Mouse (Mus musculus): ENCODE measurements around the gene Rnf6. TPM values are rescaled to one million over a fixed set of nuclear protein-coding genes. Genes with fewer than 3 reads are reported as not detected.

Gene Rnf6
- polyA plus RNA-seq, 1 experiment from 2014 or later = 39.0 TPM

GRCm38 (mm10) chr5:146240771-146241170 is 19.4 kb upstream of the Rnf6 start:
- H3K27me3 ChIP-seq (ENCODE audit: control insufficient read depth, insufficient read depth, low read length) = no peaks in the 10 kb centered on the region
- no peaks in the 10 kb centered on the region for H3K9me3 ChIP-seq (ENCODE audit: control insufficient read depth, low read length)
- WGBS = 88% methylated on average over 2 of the region's 2 CpGs
- no peak overlapping the region for H3K9ac ChIP-seq (ENCODE audit: low read length)
- no peak overlapping the region for H3K4me2 ChIP-seq (ENCODE audit: low read length)
- H3K4me1 ChIP-seq (ENCODE audit: control insufficient read depth in 2 of 2, insufficient read depth in 2 of 2, low read length in 2 of 2) = peaks cover 4 to 7% of the 10 kb centered on the region in 2 experiments; a peak in 2 of 4 replicates
- H3K27ac ChIP-seq (replicated peaks in 1 of 2; ENCODE audit: control insufficient read depth in 1 of 2, insufficient read depth in 1 of 2, low read depth in 2 of 2, low read length in 2 of 2) = no peak overlapping the region
- H3K4me3 ChIP-seq (ENCODE audit: control insufficient read depth in 1 of 2, insufficient read depth in 1 of 2, low read depth in 1 of 2, low read length in 2 of 2) = no peak overlapping the region
- ATAC-seq (ENCODE audit: insufficient number of reproducible peaks, insufficient read depth, low FRiP score, low read depth) = no peak
- no peaks in the 10 kb centered on the region for H3K36me3 ChIP-seq (ENCODE audit: control insufficient read depth, insufficient read depth, low read length)

DNA sequence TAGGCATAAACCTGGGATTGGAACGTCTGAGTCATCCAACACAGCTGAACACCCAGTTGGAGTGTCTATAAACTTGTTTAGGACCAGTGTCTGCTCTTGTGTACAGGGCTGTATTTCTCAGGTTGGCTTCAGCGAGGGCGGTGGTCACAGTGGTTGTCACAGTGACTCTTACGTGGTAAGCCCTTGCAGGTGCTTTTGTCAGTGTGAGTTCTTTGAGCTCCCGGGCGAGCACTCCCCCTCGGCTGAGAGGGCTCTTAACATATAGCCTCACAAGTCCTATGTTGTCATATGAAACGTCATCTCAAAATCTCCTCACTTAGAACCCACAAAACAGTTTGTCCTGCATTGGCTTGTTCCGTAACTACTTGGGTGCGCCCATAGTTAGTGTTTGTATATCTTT is 16.9 kb upstream of the Rnf6 start:
- Histone ChIP-seq H3K36me3 (ENCODE audit: control insufficient read depth, insufficient read depth, low read length) (no peaks in the 10 kb centered on the region), H3K27ac (replicated peaks in 1 of 2; ENCODE audit: control insufficient read depth in 1 of 2, insufficient read depth in 1 of 2, low read depth in 2 of 2, low read length in 2 of 2) (no peak overlapping the region), H3K9me3 (ENCODE audit: control insufficient read depth, low read length) (no peaks in the 10 kb centered on the region), H3K4me1 (ENCODE audit: control insufficient read depth in 2 of 2, insufficient read depth in 2 of 2, low read length in 2 of 2) (peaks cover 2 to 11% of the 10 kb centered on the region in 2 experiments; a peak in 3 of 4 replicates), H3K4me2 (ENCODE audit: low read length) (no peak overlapping the region), H3K27me3 (ENCODE audit: control insufficient read depth, insufficient read depth, low read length) (no peaks in the 10 kb centered on the region), H3K9ac (ENCODE audit: low read length) (no peak overlapping the region), H3K4me3 (ENCODE audit: control insufficient read depth in 1 of 2, insufficient read depth in 1 of 2, low read depth in 1 of 2, low read length in 2 of 2) (no peak overlapping the region)
- 85% methylated on average over 10 of the region's 10 CpGs for WGBS
- no peak for ATAC-seq (ENCODE audit: insufficient number of reproducible peaks, insufficient read depth, low FRiP score, low read depth)

GRCm38 (mm10) chr5:146234336-146234735 is 13.0 kb upstream of the Rnf6 start:
- H3K4me3 ChIP-seq (ENCODE audit: control insufficient read depth in 1 of 2, insufficient read depth in 1 of 2, low read depth in 1 of 2, low read length in 2 of 2) = no peak overlapping the region
- H3K4me2 ChIP-seq (ENCODE audit: low read length) = no peak overlapping the region
- H3K36me3 ChIP-seq (ENCODE audit: control insufficient read depth, insufficient read depth, low read length) = no peaks in the 10 kb centered on the region
- no peaks in the 10 kb centered on the region for H3K9me3 ChIP-seq (ENCODE audit: control insufficient read depth, low read length)
- 86% methylated on average over 1 of the region's 1 CpGs for WGBS
- no peak overlapping the region for H3K9ac ChIP-seq (ENCODE audit: low read length)
- no peak overlapping the region for H3K27ac ChIP-seq (replicated peaks in 1 of 2; ENCODE audit: control insufficient read depth in 1 of 2, insufficient read depth in 1 of 2, low read depth in 2 of 2, low read length in 2 of 2)
- no peaks in the 10 kb centered on the region for H3K27me3 ChIP-seq (ENCODE audit: control insufficient read depth, insufficient read depth, low read length)
- H3K4me1 ChIP-seq (ENCODE audit: control insufficient read depth in 2 of 2, insufficient read depth in 2 of 2, low read length in 2 of 2) = peaks cover 0 to 14% of the 10 kb centered on the region in 2 experiments; a peak in 3 of 4 replicates
- no peak for ATAC-seq (ENCODE audit: insufficient number of reproducible peaks, insufficient read depth, low FRiP score, low read depth)

GRCm38 (mm10) chr5:146232816-146233215 is 11.5 kb upstream of the Rnf6 start:
- 50% methylated on average over 11 of the region's 11 CpGs for WGBS
- Histone ChIP-seq H3K4me2 (ENCODE audit: low read length) (peak overlapping the region; percentile 93), H3K27me3 (ENCODE audit: control insufficient read depth, insufficient read depth, low read length) (no peaks in the 10 kb centered on the region), H3K36me3 (ENCODE audit: control insufficient read depth, insufficient read depth, low read length) (no peaks in the 10 kb centered on the region), H3K9me3 (ENCODE audit: control insufficient read depth, low read length) (no peaks in the 10 kb centered on the region), H3K27ac (replicated peaks in 1 of 2; ENCODE audit: control insufficient read depth in 1 of 2, insufficient read depth in 1 of 2, low read depth in 2 of 2, low read length in 2 of 2) (no peak overlapping the region), H3K4me3 (ENCODE audit: control insufficient read depth in 1 of 2, insufficient read depth in 1 of 2, low read depth in 1 of 2, low read length in 2 of 2) (peak overlapping the region in 1 of 2 experiments; percentile 79; a peak in 2 of 4 replicates), H3K4me1 (ENCODE audit: control insufficient read depth in 2 of 2, insufficient read depth in 2 of 2, low read length in 2 of 2) (peaks cover 0 to 14% of the 10 kb centered on the region in 2 experiments; a peak in 3 of 4 replicates), H3K9ac (ENCODE audit: low read length) (peak overlapping the region; percentile 89)
- ATAC-seq (ENCODE audit: insufficient number of reproducible peaks, insufficient read depth, low FRiP score, low read depth) = no peak

GRCm38 (mm10) chr5:146232056-146232675 is 10.8 kb upstream of the Rnf6 start:
- Histone ChIP-seq H3K36me3 (ENCODE audit: control insufficient read depth, insufficient read depth, low read length) (no peaks in the 10 kb centered on the region), H3K9ac (ENCODE audit: low read length) (peak overlapping the region; percentile 89), H3K4me2 (ENCODE audit: low read length) (peak overlapping the region; percentile 93), H3K4me3 (ENCODE audit: control insufficient read depth in 1 of 2, insufficient read depth in 1 of 2, low read depth in 1 of 2, low read length in 2 of 2) (peak overlapping the region; percentile 77 to 79), H3K27me3 (ENCODE audit: control insufficient read depth, insufficient read depth, low read length) (no peaks in the 10 kb centered on the region), H3K9me3 (ENCODE audit: control insufficient read depth, low read length) (no peaks in the 10 kb centered on the region), H3K4me1 (ENCODE audit: control insufficient read depth in 2 of 2, insufficient read depth in 2 of 2, low read length in 2 of 2) (peaks cover 0 to 14% of the 10 kb centered on the region in 2 experiments; a peak in 3 of 4 replicates), H3K27ac (replicated peaks in 1 of 2; ENCODE audit: control insufficient read depth in 1 of 2, insufficient read depth in 1 of 2, low read depth in 2 of 2, low read length in 2 of 2) (peak overlapping the region in 1 of 2 experiments; percentile 94; a peak in 1 of 4 replicates)
- no peak for ATAC-seq (ENCODE audit: insufficient number of reproducible peaks, insufficient read depth, low FRiP score, low read depth)
- 30% methylated on average over 6 of the region's 6 CpGs for WGBS

GRCm38 (mm10) chr5:146231655-146231996 is 10.3 kb upstream of the Rnf6 start:
- WGBS = 0% methylated on average over 19 of the region's 19 CpGs
- H3K27me3 ChIP-seq (ENCODE audit: control insufficient read depth, insufficient read depth, low read length) = no peaks in the 10 kb centered on the region

DNA sequence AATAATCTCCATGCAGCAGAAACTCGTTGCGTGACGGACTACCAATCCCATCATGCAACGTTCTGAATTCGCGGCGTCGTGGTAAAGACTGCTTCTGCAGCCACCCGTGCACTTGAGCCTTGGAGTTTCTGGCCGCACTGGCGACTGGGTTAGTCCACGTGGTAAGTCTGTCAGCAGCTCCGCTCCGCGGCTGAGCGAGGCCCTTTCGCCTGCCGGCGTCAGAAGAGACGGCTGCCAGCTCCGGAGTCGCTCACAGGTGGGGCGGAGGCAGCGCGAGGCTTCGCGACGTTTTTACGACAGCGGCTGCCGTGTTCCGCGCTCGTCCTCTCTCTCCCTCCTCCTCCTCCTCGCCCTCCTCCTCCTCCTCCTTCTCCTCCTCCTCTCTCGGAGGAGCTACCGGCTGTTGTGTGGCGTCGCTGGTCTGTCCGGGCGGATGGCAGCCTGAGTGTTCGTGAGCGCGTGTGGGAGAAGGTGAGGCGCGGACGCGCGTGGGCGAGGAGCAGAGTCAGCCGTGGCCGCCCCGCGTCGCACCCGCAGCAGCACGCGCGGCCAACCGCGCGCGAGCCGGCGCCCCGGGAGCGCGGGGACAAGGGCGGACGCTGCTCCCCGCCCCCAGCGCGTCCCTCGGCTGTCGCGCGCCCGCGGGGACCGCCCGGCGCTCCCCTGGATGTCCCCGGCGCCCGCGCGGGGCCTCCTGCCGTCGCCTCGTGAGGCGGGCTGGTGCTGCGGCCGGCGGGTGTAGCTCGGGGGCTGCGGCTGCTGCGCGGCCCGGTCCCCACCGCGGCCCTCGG is 9.7 kb upstream of the Rnf6 start, which contains the start of gene Cdk8:
Gene Cdk8, plus strand, starts transcription at position 367 of the 791 bp plus-strand sequence.
- H3K4me3 ChIP-seq (ENCODE audit: control insufficient read depth in 1 of 2, insufficient read depth in 1 of 2, low read depth in 1 of 2, low read length in 2 of 2) = peak within 1 kb of the TSS; percentile 77 to 79
- H3K4me1 ChIP-seq (ENCODE audit: control insufficient read depth in 2 of 2, insufficient read depth in 2 of 2, low read length in 2 of 2) = peaks cover 0 to 14% of the 10 kb centered on the region in 2 experiments; a peak in 3 of 4 replicates
- H3K9ac ChIP-seq (ENCODE audit: low read length) = peak within 1 kb of the TSS; percentile 89
- H3K9me3 ChIP-seq (ENCODE audit: control insufficient read depth, low read length) = no peaks in the 10 kb centered on the region
- H3K4me2 ChIP-seq (ENCODE audit: low read length) = peak within 1 kb of the TSS; percentile 93
- peak; percentile 87 for ATAC-seq (ENCODE audit: insufficient number of reproducible peaks, insufficient read depth, low FRiP score, low read depth)
- H3K36me3 ChIP-seq (ENCODE audit: control insufficient read depth, insufficient read depth, low read length) = no peaks in the 10 kb centered on the region
- WGBS = under 1% methylated on average over 82 of the region's 102 CpGs
- peak within 1 kb of the TSS; percentile 94 to 98 for H3K27ac ChIP-seq (replicated peaks in 1 of 2; ENCODE audit: control insufficient read depth in 1 of 2, insufficient read depth in 1 of 2, low read depth in 2 of 2, low read length in 2 of 2)
- no peaks in the 10 kb centered on the region for H3K27me3 ChIP-seq (ENCODE audit: control insufficient read depth, insufficient read depth, low read length)

More at GRCm38 (mm10) chr5:146231655-146231996, 10.3 kb upstream of the Rnf6 start:
- Histone ChIP-seq H3K9me3 (ENCODE audit: control insufficient read depth, low read length) (no peaks in the 10 kb centered on the region), H3K9ac (ENCODE audit: low read length) (peak overlapping the region; percentile 89), H3K27ac (replicated peaks in 1 of 2; ENCODE audit: control insufficient read depth in 1 of 2, insufficient read depth in 1 of 2, low read depth in 2 of 2, low read length in 2 of 2) (peak overlapping the region; percentile 94 to 98), H3K4me3 (ENCODE audit: control insufficient read depth in 1 of 2, insufficient read depth in 1 of 2, low read depth in 1 of 2, low read length in 2 of 2) (peak overlapping the region; percentile 77 to 79), H3K4me2 (ENCODE audit: low read length) (peak overlapping the region; percentile 93), H3K36me3 (ENCODE audit: control insufficient read depth, insufficient read depth, low read length) (no peaks in the 10 kb centered on the region), H3K4me1 (ENCODE audit: control insufficient read depth in 2 of 2, insufficient read depth in 2 of 2, low read length in 2 of 2) (peaks cover 0 to 14% of the 10 kb centered on the region in 2 experiments; a peak in 3 of 4 replicates)
- no peak for ATAC-seq (ENCODE audit: insufficient number of reproducible peaks, insufficient read depth, low FRiP score, low read depth)

Data from heart, embryonic 14.5 days (tissue).